Mouse (Mus musculus): ENCODE data around the gene Fry.

Gene Fry

GRCm38 (mm10) chr5:150229086-150229485 is 110.6 kb downstream of the Fry start:
- DNase-seq, result no peak

- no peak for DNase-seq
Observed at GRCm38 (mm10) chr5:150229776-150230175, 111.3 kb downstream of the Fry start.

DNA sequence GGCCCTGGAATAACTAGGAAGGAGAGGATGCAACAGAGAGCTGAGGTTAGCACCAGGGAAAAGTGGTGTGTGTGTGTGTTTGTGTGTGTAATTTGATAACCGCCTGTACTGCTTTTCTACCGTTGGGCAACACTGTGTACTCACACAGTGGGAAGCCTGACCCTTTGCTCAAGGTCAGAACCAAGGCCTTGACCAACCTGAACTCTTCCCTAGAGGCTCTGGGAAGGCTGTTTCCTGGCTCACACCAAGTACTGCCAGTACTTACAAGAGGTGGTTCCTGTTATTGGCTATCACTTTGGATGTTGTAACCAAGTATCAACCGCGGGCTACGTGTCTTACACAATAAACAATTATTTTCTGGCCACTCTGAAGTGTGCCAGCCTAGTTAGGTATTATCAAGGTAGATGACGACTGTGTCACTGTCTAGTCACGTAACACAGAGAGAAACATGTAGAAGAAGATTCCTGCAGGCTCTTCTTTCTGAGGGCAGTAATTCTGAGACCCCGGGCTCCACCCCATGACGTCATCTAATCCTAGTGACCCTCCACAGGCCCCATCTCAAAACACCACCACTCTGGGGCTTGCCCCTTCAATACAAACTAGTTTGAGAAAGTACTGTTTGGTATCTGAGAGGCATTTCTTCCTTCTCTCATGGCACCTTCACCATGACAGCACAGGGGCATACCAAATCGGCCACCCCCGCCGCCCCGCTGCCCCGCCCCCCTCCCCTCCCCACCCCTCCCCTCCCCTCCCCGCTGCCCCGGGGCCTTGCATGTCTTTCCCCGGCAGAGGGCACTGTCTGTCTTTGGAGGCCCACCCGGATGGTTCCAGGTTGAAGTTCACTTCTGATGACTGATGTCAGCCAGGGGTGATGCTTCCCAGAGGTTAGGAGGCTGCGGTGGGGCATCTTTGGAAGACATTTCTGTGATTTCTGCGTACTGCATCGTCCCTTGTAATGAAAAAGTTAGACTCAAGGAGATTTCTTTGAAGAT is 114.0 kb downstream of the Fry start:
- DNase-seq, result peak; percentile 59 to 68

DNA sequence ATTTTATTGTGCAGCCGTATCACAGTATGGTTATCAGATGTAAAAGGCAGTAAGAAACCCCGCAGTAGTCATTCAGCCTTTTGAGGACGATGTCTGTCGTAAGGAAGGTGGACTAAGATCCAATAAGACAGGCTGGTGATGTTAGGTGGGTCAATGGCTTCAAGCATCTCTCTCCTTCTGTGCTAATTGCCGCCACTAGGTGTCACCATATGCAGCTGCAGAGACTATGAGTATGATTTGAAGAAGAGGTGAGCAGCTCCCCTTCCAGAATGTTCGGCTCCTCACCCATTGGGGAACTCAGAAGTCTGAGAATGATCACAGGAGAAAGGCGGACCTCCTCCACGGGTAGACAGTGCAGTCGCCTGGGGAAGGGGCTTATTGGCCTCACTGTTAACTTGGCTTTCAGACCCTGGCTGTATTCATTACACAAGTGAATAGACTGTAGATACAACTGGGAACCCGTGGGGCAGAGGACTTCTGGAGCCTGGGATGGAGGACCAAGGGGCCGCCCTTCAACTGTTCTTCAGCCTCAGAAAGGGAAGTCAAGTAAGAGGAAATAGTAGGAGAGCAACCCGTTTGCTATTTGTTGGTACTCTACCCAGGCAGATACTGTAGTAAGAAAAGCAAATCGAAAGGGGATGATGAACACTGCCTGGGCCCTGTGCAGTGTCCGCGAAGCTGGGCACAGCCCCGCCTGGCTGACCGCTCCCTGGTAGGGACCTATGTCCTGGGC is 114.9 kb downstream of the Fry start:
- DNase-seq, result peak; percentile 80 to 85

GRCm38 (mm10) chr5:150235931-150236330 is 117.5 kb downstream of the Fry start:
- no peak for DNase-seq

DNA sequence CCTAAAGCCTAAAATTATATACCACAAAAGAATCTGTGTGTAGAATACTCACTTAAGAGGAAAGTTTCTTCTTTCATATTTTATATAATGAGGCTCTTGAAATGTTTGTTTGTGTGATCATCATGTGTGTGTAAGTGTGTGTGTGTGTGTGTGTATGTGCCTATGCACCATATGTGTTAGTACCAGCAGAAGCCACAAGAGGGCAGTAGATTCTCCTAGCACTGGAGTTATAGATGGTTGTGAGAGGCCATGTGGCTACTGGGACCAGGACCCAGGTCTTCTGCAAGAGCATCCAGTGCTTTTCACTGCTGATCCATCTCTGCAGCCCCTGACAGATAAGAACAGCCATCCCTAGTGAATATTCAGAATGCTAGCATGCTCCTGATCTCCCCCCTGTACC is 118.2 kb downstream of the Fry start:
- DNase-seq, result no peak

- no peak for DNase-seq
Observed at GRCm38 (mm10) chr5:150241638-150242037, 123.2 kb downstream of the Fry start.

GRCm38 (mm10) chr5:150246737-150247136 is 128.3 kb downstream of the Fry start:
- DNase-seq, result peak; percentile 55 to 56

- DNase-seq, result no peak
Observed at GRCm38 (mm10) chr5:150257764-150258163, 139.3 kb downstream of the Fry start.

GRCm38 (mm10) chr5:150259191-150260053 is 141.0 kb downstream of the Fry start:
- peak; percentile 67 to 76 for DNase-seq

- no peak for DNase-seq
Observed at GRCm38 (mm10) chr5:150260054-150260386, 141.6 kb downstream of the Fry start.

- peak in 1 of 2 experiments; percentile 12 for DNase-seq
Observed at GRCm38 (mm10) chr5:150261361-150261760, 142.9 kb downstream of the Fry start.

- DNase-seq, result peak; percentile 45 to 72
Observed at GRCm38 (mm10) chr5:150262046-150262716, 143.7 kb downstream of the Fry start.

GRCm38 (mm10) chr5:150262717-150263103 is 144.3 kb downstream of the Fry start:
- peak; percentile 8 to 25 for DNase-seq

- DNase-seq, result no peak
Observed at GRCm38 (mm10) chr5:150263162-150263561, 144.7 kb downstream of the Fry start.

- no peak for DNase-seq
Observed at GRCm38 (mm10) chr5:150263656-150264055, 145.2 kb downstream of the Fry start.

- no peak for DNase-seq
Observed at GRCm38 (mm10) chr5:150265005-150265404, 146.6 kb downstream of the Fry start.

DNA sequence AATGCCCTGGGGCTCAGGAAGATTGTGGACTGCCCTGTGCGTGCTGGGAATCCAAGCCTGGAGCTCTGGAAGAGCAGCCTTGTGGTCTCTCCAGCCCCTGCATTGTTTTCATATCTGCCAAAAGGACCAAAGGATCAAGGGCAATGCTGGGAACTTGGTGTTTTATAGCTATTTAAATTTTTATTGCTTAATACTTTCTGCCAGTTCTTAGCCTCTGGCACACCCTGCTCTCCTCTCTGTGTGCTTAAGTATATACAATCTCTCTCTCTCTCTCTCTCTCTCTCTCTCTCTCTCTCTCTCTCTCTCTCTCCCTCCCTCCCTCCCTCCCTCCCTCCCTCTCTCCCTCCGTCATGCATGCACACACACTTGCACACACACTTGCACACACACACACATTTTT is 147.5 kb downstream of the Fry start:
- no peak for DNase-seq

DNA sequence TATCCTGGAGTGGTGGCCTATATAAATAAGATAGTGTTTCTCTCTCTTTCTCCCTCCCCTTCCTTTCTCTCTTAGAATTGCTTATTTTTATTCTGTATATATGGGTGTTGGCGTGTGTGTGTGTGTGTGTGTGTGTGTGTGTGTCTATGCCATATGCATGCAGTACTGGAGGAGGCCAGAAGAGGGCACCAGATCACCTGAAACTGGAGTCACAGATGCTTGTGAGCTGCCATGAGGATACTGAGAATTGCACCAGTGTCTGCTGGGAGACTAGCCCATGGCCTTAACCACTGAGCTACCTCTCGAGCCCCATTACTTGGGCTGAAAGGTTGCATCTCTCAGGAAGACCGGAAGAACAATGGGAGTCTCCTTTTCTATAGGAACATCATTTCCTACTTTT is 149.8 kb downstream of the Fry start:
- DNase-seq, result no peak

- no peak for DNase-seq
Observed at GRCm38 (mm10) chr5:150270468-150270867, 152.0 kb downstream of the Fry start.

GRCm38 (mm10) chr5:150272173-150272572 is 153.7 kb downstream of the Fry start:
- no peak for DNase-seq

- no peak for DNase-seq
Observed at GRCm38 (mm10) chr5:150275314-150275713, 156.9 kb downstream of the Fry start.
